ENCODE assay signal across 1 mouse cellular context in genomic region chr6:91104765-91105399, GRCm38 (mm10).
TF ChIP-seq lines count a peak whose summit lies in the region.

No protein-coding gene starts in this region.

TF ChIP-seq in MEL, 35 proteins besides CTCF, POLR2A, EP300 and RAD21 (continued from another document):
- TF ChIP-seq CHD1 (IDR thresholded peaks at IDR 0.05; ENCODE audit: low read depth, low read length): no peak
- TF ChIP-seq JUND (IDR thresholded peaks at IDR 0.05; ENCODE audit: low read depth, low read length): no peak
- no peak for TF ChIP-seq RCOR1 (IDR thresholded peaks at IDR 0.05; ENCODE audit: low read depth, low read length)
- no peak for TF ChIP-seq E2F4 (IDR thresholded peaks at IDR 0.05; ENCODE audit: borderline replicate concordance, low read depth, low read length)
- TF ChIP-seq MYC (IDR thresholded peaks at IDR 0.05; ENCODE audit: low read depth, low read length): peak; percentile 84; the same call in 1 of the 2 replicates
- TF ChIP-seq ZC3H11A (IDR thresholded peaks at IDR 0.05; ENCODE audit: low read depth, low read length): no peak
- no peak for TF ChIP-seq ZKSCAN1 (IDR thresholded peaks at IDR 0.05; ENCODE audit: low read depth, low read length)
- TF ChIP-seq ZNF384 (IDR thresholded peaks at IDR 0.05; ENCODE audit: low read depth, low read length): no peak
- TF ChIP-seq MAX (IDR thresholded peaks at IDR 0.05; ENCODE audit: low read length): peak; percentile 97
- TF ChIP-seq MEF2A (IDR thresholded peaks at IDR 0.05; ENCODE audit: extremely low read depth, insufficient replicate concordance, low read depth, low read length, poor library complexity, severe bottlenecking): no peak
- TF ChIP-seq USF2 (IDR thresholded peaks at IDR 0.05; ENCODE audit: borderline replicate concordance in 1 of 2, insufficient read depth in 1 of 2, low read depth in 1 of 2, low read length in 2 of 2): peak in 1 of 2 experiments; percentile 45; a peak in 1 of 4 replicates
- TF ChIP-seq SIN3A (IDR thresholded peaks at IDR 0.05; ENCODE audit: low read length): peak; percentile 97
- no peak for TF ChIP-seq MYB (IDR thresholded peaks at IDR 0.05; ENCODE audit: low read depth, low read length)
